Mouse (Mus musculus) MEL (cell line): Measurements from ENCODE around the gene Olfr937. TPM values are rescaled to one million over a fixed set of nuclear protein-coding genes. Genes with fewer than 3 reads are reported as not detected.

Source experiments
- polyA plus RNA-seq, 2 experiments: library from polyadenylated mRNA; stranded (reverse) in 1 of 2; unstranded in 1 of 2; fragments of >175 nt in 1 of 2; fragments of >200 nt in 1 of 2; gene quantifications; 2 replicates each; pipeline versions ENCODE4 v1.2.1 to v1.2.4; 2012; ENCODE audit warnings: low replicate concordance in 2 of 2, low read depth in 1 of 2; ENCODE audit not compliant: insufficient read length in 2 of 2, insufficient read depth in 1 of 2, missing spikeins in 1 of 2
- total RNA-seq: library from RNA; depleted of rRNA; stranded (reverse); fragments of 300-350 nt; gene quantifications from 2 replicates; pipeline ENCODE4 v1.2.3, GENCODE M21; 2012; rRNA removed

Gene Olfr937
- total and polyA plus RNA-seq, 3 experiments, result not detected

Other genes with a start within 250 kb of the Olfr937 start
- not detected in 2 replicates for gene Olfr923, start 238.4 kb downstream of the Olfr937 start, total RNA-seq
- gene Olfr923, start 238.4 kb downstream of the Olfr937 start, polyA plus RNA-seq, result not detected
- not detected in 2 replicates for gene Olfr924, start 220.5 kb downstream of the Olfr937 start, total RNA-seq
- gene Olfr924, start 220.5 kb downstream of the Olfr937 start, polyA plus RNA-seq, result not detected
- gene Olfr26, start 209.9 kb downstream of the Olfr937 start, total RNA-seq, result not detected in 2 replicates
- not detected for gene Olfr26, start 209.9 kb downstream of the Olfr937 start, polyA plus RNA-seq
- not detected in 2 replicates for gene Olfr926, start 187.8 kb downstream of the Olfr937 start, total RNA-seq
- gene Olfr926, start 187.8 kb downstream of the Olfr937 start, polyA plus RNA-seq, result not detected
- gene Olfr930, start 135.1 kb downstream of the Olfr937 start, total RNA-seq, result not detected in 2 replicates
- gene Olfr930, start 135.1 kb downstream of the Olfr937 start, polyA plus RNA-seq, result not detected
- gene Olfr933, start 92.6 kb downstream of the Olfr937 start, total RNA-seq, result not detected in 2 replicates
- not detected for gene Olfr933, start 92.6 kb downstream of the Olfr937 start, polyA plus RNA-seq
- not detected in 2 replicates for gene Olfr934, start 76.6 kb downstream of the Olfr937 start, total RNA-seq
- gene Olfr934, start 76.6 kb downstream of the Olfr937 start, polyA plus RNA-seq, result not detected
- gene Olfr935, start 65.3 kb downstream of the Olfr937 start, total RNA-seq, result not detected in 2 replicates
- not detected for gene Olfr935, start 65.3 kb downstream of the Olfr937 start, polyA plus RNA-seq
- not detected in 2 replicates for gene Olfr146, start 41.6 kb downstream of the Olfr937 start, total RNA-seq
- gene Olfr146, start 41.6 kb downstream of the Olfr937 start, polyA plus RNA-seq, result not detected
- not detected in 2 replicates for gene Olfr938, start 13.9 kb upstream of the Olfr937 start, total RNA-seq
- not detected for gene Olfr938, start 13.9 kb upstream of the Olfr937 start, polyA plus RNA-seq
- not detected in 2 replicates for gene Olfr27, start 63.2 kb upstream of the Olfr937 start, total RNA-seq
- gene Olfr27, start 63.2 kb upstream of the Olfr937 start, polyA plus RNA-seq, result not detected
- gene Olfr943, start 101.4 kb upstream of the Olfr937 start, total RNA-seq, result not detected in 2 replicates
- gene Olfr943, start 101.4 kb upstream of the Olfr937 start, polyA plus RNA-seq, result not detected
- gene Olfr944, start 137.0 kb upstream of the Olfr937 start, total RNA-seq, result not detected in 2 replicates
- not detected for gene Olfr944, start 137.0 kb upstream of the Olfr937 start, polyA plus RNA-seq
- not detected in 2 replicates for gene Olfr1537, start 185.0 kb upstream of the Olfr937 start, total RNA-seq
- gene Olfr1537, start 185.0 kb upstream of the Olfr937 start, polyA plus RNA-seq, result not detected
- not detected in 2 replicates for gene Olfr945, start 211.9 kb upstream of the Olfr937 start, total RNA-seq
- not detected for gene Olfr945, start 211.9 kb upstream of the Olfr937 start, polyA plus RNA-seq